ENCODE assay signal across 7 mouse cellular contexts in genomic region chr1:73823726-73824125, GRCm38 (mm10).
"Had no signal": no experiment of that assay in that cellular context is flagged by ENCODE, and none has a peak within 500 bp of the region (broad histone marks: within the 10 kb centered on the region; RNA-seq: fewer than 3 reads in every experiment).

No protein-coding gene starts in this region.

- H3K27me3 ChIP-seq: liver, embryonic 12.5 days; midbrain, embryonic 12.5 days; stomach, embryonic 15.5 days had no signal

- H3K36me3 ChIP-seq: limb, embryonic 15.5 days; liver, embryonic 12.5 days; midbrain, embryonic 12.5 days; stomach, embryonic 15.5 days had no signal

- H3K4me2 ChIP-seq: limb, embryonic 15.5 days; liver, embryonic 12.5 days; lung, embryonic 14.5 days; midbrain, embryonic 12.5 days; stomach, embryonic 15.5 days had no signal

- H3K9ac ChIP-seq: limb, embryonic 15.5 days; liver, embryonic 12.5 days; lung, embryonic 14.5 days; stomach, embryonic 15.5 days had no signal

- H3K4me3 ChIP-seq: limb, embryonic 15.5 days; liver, embryonic 12.5 days; midbrain, embryonic 12.5 days; stomach, embryonic 15.5 days had no signal

- H3K9me3 ChIP-seq: limb, embryonic 15.5 days; liver, embryonic 12.5 days; midbrain, embryonic 12.5 days; stomach, embryonic 15.5 days had no signal

- DNase-seq: right cerebral cortex, postnatal 14 days; thymus, postnatal 4 days had no signal

- H3K27ac ChIP-seq: limb, embryonic 15.5 days; liver, embryonic 12.5 days; stomach, embryonic 15.5 days had no signal

- H3K4me1 ChIP-seq: liver, embryonic 12.5 days had no signal
